Mouse (Mus musculus) neural tube, embryonic 12.5 days (tissue): ENCODE results near the gene Mab21l2. TPM values are rescaled to one million over a fixed set of nuclear protein-coding genes. Genes with fewer than 3 reads are reported as not detected.

ENCODE experiments used
- ATAC-seq: fragments of 200-750 bp; cut with Nextera tagmentation; 2 replicates; pipeline ENCODE4 v1.8.0; 2017; ENCODE audit warnings: low read depth, mild to moderate bottlenecking, moderate TSS enrichment, moderate library complexity; ENCODE audit not compliant: low FRiP score
- H3K27ac ChIP-seq: fragments of 300-500 bp; sonication (generic); 2 replicates; pipeline ENCODE4 v1.5.1; 2016
- H3K27me3 ChIP-seq: fragments of 300-500 bp; sonication (generic); replicated peaks from 2 replicates; pipeline ENCODE4 v1.6.1; 2016; ENCODE audit warnings: mild to moderate bottlenecking
- H3K36me3 ChIP-seq: fragments of 300-500 bp; sonication (generic); 2 replicates; pipeline ENCODE4 v1.6.1; 2016; ENCODE audit warnings: mild to moderate bottlenecking
- H3K4me1 ChIP-seq: fragments of 300-500 bp; sonication (generic); 2 replicates; pipeline ENCODE4 v1.6.1; 2016
- H3K4me2 ChIP-seq: fragments of 300-500 bp; sonication (generic); replicated peaks from 2 replicates; pipeline ENCODE4 v1.6.1; 2016; ENCODE audit warnings: mild to moderate bottlenecking
- H3K4me3 ChIP-seq: fragments of 300-500 bp; sonication (generic); 2 replicates; pipeline ENCODE4 v1.5.1; 2016
- H3K9ac ChIP-seq: fragments of 300-500 bp; sonication (generic); 2 replicates; pipeline ENCODE4 v1.6.1; 2016; ENCODE audit warnings: mild to moderate bottlenecking
- H3K9me3 ChIP-seq: fragments of 300-500 bp; sonication (generic); 2 replicates; pipeline ENCODE4 v1.6.1; 2016; ENCODE audit warnings: mild to moderate bottlenecking
- WGBS: fragments of 180-500 bp; shearing (Covaris S2); methylation state at CpG from one replicate; pipeline ENCODE4 v1.1.7; 2016; 5-methylcytosine and 5-hydroxymethylcytosine counted together
- polyA plus RNA-seq: library from polyadenylated mRNA; unstranded; fragments of >200 nt; fragmentation: Nextera tagmentation; extraction: Ambion mirVana; gene quantifications from 2 replicates; pipeline ENCODE4 v1.2.1, GENCODE M21; 2016

Gene Mab21l2
- polyA plus RNA-seq, 1 experiment from 2014 or later: 194 TPM

- Histone ChIP-seq H3K9me3 (no peaks in the 10 kb centered on the region), H3K4me2 (peak overlapping the region; percentile 60), H3K27me3 (peaks cover 23% of the 10 kb centered on the region), H3K36me3 (no peaks in the 10 kb centered on the region), H3K4me3 (no peak overlapping the region), H3K4me1 (peaks cover 29% of the 10 kb centered on the region), H3K27ac (peak overlapping the region; percentile 74), H3K9ac (peak overlapping the region; percentile 13; the same call in 1 of the 2 replicates)
- 8% methylated on average over 8 of the region's 8 CpGs for WGBS
- ATAC-seq: 0 out of 2 replicates have a peak, but pooled peaks have one; percentile 38
Measured at GRCm38 (mm10) chr3:86551011-86551728, 2.7 kb upstream of the Mab21l2 start.

DNA sequence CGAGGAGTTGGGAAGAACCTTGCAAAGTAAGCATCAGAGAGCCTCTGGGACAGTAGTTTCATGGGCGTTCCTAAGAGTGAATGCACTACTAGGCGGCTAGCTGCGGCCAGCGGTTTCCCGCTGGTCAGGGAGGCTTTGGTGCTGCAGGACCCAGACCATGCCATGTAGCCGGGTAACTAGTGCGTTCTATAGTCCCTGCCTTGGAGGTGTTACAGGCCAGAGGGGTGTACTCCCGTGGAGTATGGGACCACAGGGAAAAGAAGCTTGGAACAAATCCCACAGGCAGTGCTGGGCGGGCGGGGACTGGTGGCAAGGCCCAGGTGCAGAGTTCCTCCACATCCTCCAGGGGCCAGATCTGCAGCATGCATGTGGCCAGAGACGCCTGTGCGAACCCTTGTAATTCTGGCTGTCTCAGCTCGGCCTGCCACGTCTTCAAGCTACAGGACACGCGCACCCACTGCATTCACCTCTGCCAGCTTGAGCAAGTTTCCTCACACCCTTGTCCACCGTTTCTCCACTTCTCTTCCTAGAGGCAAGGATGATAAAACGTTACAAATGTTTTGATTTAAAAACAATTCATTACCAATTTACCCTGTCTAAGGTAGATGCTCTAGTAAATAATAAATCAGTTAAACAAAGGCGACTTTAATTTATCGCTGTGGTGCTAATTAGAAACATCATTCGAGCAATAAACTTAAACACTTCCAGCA, 2.0 kb upstream of the Mab21l2 start:
- peak overlapping the region; percentile 32 for H3K4me3 ChIP-seq
- H3K4me1 ChIP-seq: peaks cover 29% of the 10 kb centered on the region
- H3K27me3 ChIP-seq: peaks cover 25% of the 10 kb centered on the region

DNA sequence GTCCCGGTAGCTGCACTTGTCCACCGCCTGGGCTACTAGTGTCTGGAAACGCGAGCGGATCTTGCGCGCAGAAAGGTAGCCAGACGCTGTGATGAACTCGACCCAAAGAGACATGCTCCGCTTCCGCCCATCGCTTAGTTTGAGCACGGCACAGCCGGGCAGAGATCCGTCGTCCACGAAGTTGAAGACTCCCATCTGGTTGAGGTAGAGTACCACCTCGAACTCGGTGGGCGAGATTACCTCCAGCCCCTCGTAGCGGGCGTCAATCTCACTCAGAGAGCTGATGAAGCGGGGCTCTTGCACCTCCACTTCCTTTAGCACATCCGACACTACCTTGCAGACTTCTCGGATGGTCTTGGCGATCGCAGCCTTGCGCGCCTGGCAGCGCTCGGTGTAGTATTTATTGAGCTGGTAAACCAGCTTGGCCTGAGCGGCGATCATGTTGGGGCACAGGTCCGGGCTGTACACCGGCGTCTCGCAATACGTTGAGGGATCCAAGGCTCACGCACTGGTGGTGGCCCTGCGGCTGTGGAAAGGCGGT, 1.1 kb downstream of the Mab21l2 start:
- Histone ChIP-seq H3K36me3 (no peaks in the 10 kb centered on the region), H3K4me1 (peaks cover 29% of the 10 kb centered on the region), H3K9ac (peak overlapping the region; percentile 89), H3K9me3 (no peaks in the 10 kb centered on the region), H3K4me2 (peak overlapping the region; percentile 84), H3K27ac (peak overlapping the region; percentile 96), H3K4me3 (peak overlapping the region; percentile 60), H3K27me3 (peaks cover 25% of the 10 kb centered on the region)
- WGBS: under 1% methylated on average over 42 of the region's 42 CpGs
- ATAC-seq: no peak

More for the DNA sequence above, 2.0 kb upstream of the Mab21l2 start:
- WGBS: 1% methylated on average over 22 of the region's 22 CpGs
- peak; percentile 32; the same call in 1 of the 2 replicates for ATAC-seq
- Histone ChIP-seq H3K9ac (peak overlapping the region; percentile 52), H3K27ac (peak overlapping the region; percentile 74), H3K36me3 (no peaks in the 10 kb centered on the region), H3K4me2 (peak overlapping the region; percentile 60), H3K9me3 (no peaks in the 10 kb centered on the region)

DNA sequence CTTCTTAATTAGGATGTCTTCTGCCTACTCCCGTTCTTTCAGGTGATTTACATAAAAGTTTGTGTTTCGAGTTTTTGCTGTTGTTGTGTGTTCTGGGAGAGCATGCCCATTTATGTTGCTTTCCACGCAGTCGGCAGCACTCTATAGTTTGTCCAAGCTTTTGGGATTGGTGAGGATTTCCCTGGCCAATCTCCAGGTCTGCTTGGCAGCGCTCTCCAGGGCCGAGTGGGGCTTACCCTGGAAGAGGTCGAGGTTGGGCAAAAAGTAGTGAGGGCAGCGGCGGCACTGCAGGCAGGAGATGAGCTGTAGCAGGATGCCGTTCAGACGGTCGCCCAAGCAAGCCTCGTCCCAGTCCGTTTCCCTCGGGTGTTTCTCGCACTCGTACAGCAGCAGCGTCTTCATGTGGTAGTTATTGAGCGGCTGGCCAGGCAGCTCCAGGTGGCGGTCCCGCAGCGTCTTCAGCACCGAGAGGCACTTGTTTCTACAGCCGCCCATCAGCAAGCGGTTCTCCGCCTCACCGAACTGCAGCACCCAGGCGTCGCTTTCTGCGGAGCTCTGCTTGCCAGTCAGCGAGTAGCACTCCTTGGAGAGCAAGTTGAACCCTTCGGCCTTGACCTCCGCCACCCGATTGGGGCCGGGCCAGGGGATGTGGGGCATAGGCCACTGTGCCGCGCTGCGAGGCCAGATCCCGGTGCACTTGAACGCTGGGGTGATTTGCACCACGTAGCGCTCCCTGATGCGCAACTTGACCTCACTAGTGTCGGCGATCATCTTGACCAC, 1.8 kb downstream of the Mab21l2 start:
- Histone ChIP-seq H3K9ac (peak overlapping the region; percentile 89), H3K4me2 (peak overlapping the region; percentile 84), H3K27ac (peak overlapping the region; percentile 96), H3K36me3 (no peaks in the 10 kb centered on the region), H3K4me3 (peak overlapping the region; percentile 60), H3K4me1 (peaks cover 29% of the 10 kb centered on the region), H3K9me3 (no peaks in the 10 kb centered on the region), H3K27me3 (peaks cover 25% of the 10 kb centered on the region)
- WGBS: under 1% methylated on average over 45 of the region's 45 CpGs
- ATAC-seq: no peak

- no peak for ATAC-seq
- 20% methylated on average over 5 of the region's 5 CpGs for WGBS
- H3K9me3 ChIP-seq: no peaks in the 10 kb centered on the region
- peak overlapping the region; percentile 96 for H3K27ac ChIP-seq
- H3K27me3 ChIP-seq: peaks cover 22% of the 10 kb centered on the region
- H3K4me2 ChIP-seq: peak overlapping the region; percentile 84
- H3K36me3 ChIP-seq: no peaks in the 10 kb centered on the region
- H3K4me3 ChIP-seq: peak overlapping the region; percentile 60
- peaks cover 29% of the 10 kb centered on the region for H3K4me1 ChIP-seq
- peak overlapping the region; percentile 89 for H3K9ac ChIP-seq
Measured at GRCm38 (mm10) chr3:86545945-86546344, 2.5 kb downstream of the Mab21l2 start.

DNA sequence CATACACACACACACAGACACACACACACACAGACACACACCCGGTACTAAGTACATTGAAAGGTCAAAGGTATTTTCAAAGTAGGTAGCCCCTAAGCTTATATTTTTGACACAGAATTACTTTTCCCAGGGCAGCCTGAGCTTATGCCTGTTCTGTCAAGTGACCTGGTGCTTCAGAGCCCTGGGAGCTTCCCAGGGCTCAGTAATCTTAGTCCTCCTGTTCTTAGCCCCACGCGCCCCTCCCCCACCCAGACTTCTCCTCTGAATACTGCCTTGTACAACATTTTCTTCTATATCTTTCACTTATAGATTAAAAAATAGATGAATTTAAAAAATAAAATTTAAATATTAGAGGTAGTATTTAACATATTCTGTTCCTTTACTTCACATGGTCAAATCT, 3.6 kb downstream of the Mab21l2 start:
- Histone ChIP-seq H3K4me2 (peak overlapping the region; percentile 35; the same call in 1 of the 2 replicates), H3K36me3 (no peaks in the 10 kb centered on the region), H3K9ac (peak overlapping the region; percentile 35; the same call in 1 of the 2 replicates), H3K27me3 (peaks cover 17% of the 10 kb centered on the region; the same call in 1 of the 2 replicates), H3K4me3 (peak overlapping the region; percentile 33), H3K9me3 (no peaks in the 10 kb centered on the region), H3K27ac (no peak overlapping the region), H3K4me1 (peaks cover 24% of the 10 kb centered on the region)
- 23% methylated on average over 3 of the region's 3 CpGs for WGBS
- no peak for ATAC-seq

- 55% methylated on average over 1 of the region's 1 CpGs for WGBS
Measured at GRCm38 (mm10) chr3:86541863-86542397, 6.5 kb downstream of the Mab21l2 start.

GRCm38 (mm10) chr3:86541074-86541614, 7.3 kb downstream of the Mab21l2 start:
- Histone ChIP-seq H3K4me2 (peak overlapping the region; percentile 43), H3K9me3 (no peaks in the 10 kb centered on the region), H3K36me3 (no peaks in the 10 kb centered on the region), H3K27me3 (0 out of 2 replicates have a peak, but pooled peaks cover 3% of the 10 kb centered on the region), H3K9ac (0 out of 2 replicates have a peak overlapping the region, but pooled peaks have one; percentile 5), H3K4me3 (no peak overlapping the region), H3K27ac (peak overlapping the region; percentile 60; the same call in 1 of the 2 replicates), H3K4me1 (peaks cover 15% of the 10 kb centered on the region)
- ATAC-seq: 0 out of 2 replicates have a peak, but pooled peaks have one; percentile 48
- WGBS: 43% methylated on average over 4 of the region's 4 CpGs

More at GRCm38 (mm10) chr3:86541863-86542397, 6.5 kb downstream of the Mab21l2 start:
- Histone ChIP-seq H3K4me3 (no peak overlapping the region), H3K9ac (peak overlapping the region; percentile 26; the same call in 1 of the 2 replicates), H3K27ac (no peak overlapping the region), H3K4me1 (peaks cover 21% of the 10 kb centered on the region), H3K27me3 (peaks cover 7% of the 10 kb centered on the region; the same call in 1 of the 2 replicates), H3K9me3 (no peaks in the 10 kb centered on the region), H3K36me3 (no peaks in the 10 kb centered on the region), H3K4me2 (peak overlapping the region; percentile 45)
- no peak for ATAC-seq

GRCm38 (mm10) chr3:86539555-86540168, 8.8 kb downstream of the Mab21l2 start:
- ATAC-seq: no peak; the same call in 1 of the 2 replicates
- H3K4me2 ChIP-seq: peak overlapping the region; percentile 38
- H3K27me3 ChIP-seq: no peaks in the 10 kb centered on the region
- peaks cover 15% of the 10 kb centered on the region for H3K4me1 ChIP-seq
- H3K9ac ChIP-seq: 0 out of 2 replicates have a peak overlapping the region, but pooled peaks have one; percentile 18
- H3K9me3 ChIP-seq: no peaks in the 10 kb centered on the region
- H3K4me3 ChIP-seq: no peak overlapping the region
- WGBS: 42% methylated on average over 11 of the region's 11 CpGs
- H3K36me3 ChIP-seq: no peaks in the 10 kb centered on the region
- peak overlapping the region; percentile 17; the same call in 1 of the 2 replicates for H3K27ac ChIP-seq

DNA sequence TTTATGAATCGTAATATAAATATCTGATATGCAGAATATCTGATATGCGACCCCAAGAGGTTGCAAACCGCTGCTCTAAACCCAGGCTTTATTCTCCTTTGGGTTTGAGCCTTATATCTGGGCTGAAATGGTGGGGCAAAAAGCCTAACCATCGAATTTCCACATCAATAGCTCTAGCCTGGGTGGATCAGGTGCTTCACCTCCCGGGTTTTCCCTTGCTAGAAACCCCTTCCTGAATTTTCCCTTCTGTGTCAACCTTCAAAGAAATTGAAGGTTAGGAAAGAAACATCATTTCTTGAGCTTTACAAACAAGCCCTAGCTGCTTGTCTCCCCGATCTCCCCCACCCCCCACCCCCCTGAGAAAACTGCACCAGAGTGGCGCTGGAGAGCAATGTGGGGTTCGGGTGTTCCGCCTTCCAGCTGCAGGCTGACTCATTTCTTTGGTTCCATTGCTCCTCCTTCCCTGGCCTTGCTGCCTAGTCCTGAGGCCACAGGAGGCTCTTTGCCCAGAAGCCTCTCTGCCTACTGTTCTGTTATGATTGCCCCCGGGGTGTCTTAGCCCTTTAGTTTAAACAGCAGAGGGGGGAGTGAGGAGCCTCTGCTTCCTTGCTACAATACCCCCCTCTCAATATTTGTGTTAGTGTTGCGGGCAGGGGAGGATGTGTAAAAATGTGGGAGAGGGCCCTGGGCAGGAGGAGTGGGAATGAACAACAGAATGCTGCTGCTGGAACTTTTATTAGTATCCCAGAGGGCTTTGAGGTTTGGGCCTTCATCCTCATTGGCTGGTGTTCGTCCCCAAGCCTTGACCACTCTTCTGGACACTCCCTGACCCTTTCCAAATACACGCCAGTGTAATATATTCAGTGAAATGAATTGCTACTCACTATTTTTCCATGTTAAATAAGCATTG, 9.5 kb downstream of the Mab21l2 start:
- Histone ChIP-seq H3K9me3 (no peaks in the 10 kb centered on the region), H3K36me3 (no peaks in the 10 kb centered on the region), H3K9ac (no peak overlapping the region), H3K27me3 (no peaks in the 10 kb centered on the region), H3K4me1 (peaks cover 15% of the 10 kb centered on the region), H3K27ac (peak overlapping the region; percentile 74), H3K4me3 (no peak overlapping the region), H3K4me2 (peak overlapping the region; percentile 38)
- 23% methylated on average over 13 of the region's 13 CpGs for WGBS
- no peak for ATAC-seq
